ENCODE assay signal across 38 mouse cellular contexts in genomic region chr17:86919729-86920128, GRCm38 (mm10). TPM values are rescaled to one million over a fixed set of nuclear protein-coding genes. Genes with fewer than 3 reads are reported as not detected.
DNase-seq lines count a peak whose midpoint lies in the region; ATAC-seq and TF ChIP-seq lines count a peak whose summit lies in the region.
"Had no signal": no experiment of that assay in that cellular context is flagged by ENCODE, and none has a peak within 500 bp of the region (broad histone marks: within the 10 kb centered on the region; RNA-seq: fewer than 3 reads in every experiment).

No protein-coding gene starts in this region.

- no peaks in the 10 kb centered on the region for H3K9me3 ChIP-seq in intestine, postnatal 0 days (ENCODE audit: control insufficient read depth)
- H3K9me3 ChIP-seq in lung, postnatal 0 days (ENCODE audit: low read length): no peaks in the 10 kb centered on the region
- H3K9me3 ChIP-seq: heart, embryonic 10.5 days; heart, embryonic 15.5 days; liver, embryonic 12.5 days; midbrain, embryonic 13.5 days; neural tube, embryonic 13.5 days had no signal

- no peak overlapping the region for H3K4me3 ChIP-seq in intestine, postnatal 0 days (ENCODE audit: low read depth, low read length)
- H3K4me3 ChIP-seq in lung, postnatal 0 days (ENCODE audit: low read depth, low read length): no peak overlapping the region
- H3K4me3 ChIP-seq: heart, embryonic 10.5 days; heart, embryonic 15.5 days; liver, embryonic 12.5 days; midbrain, embryonic 13.5 days; neural tube, embryonic 13.5 days had no signal

- no peak overlapping the region for H3K4me2 ChIP-seq in intestine, postnatal 0 days (replicated peaks; ENCODE audit: low read depth)
- H3K4me2 ChIP-seq in lung, postnatal 0 days (replicated peaks; ENCODE audit: low read depth, low read length): no peak overlapping the region
- H3K4me2 ChIP-seq: heart, embryonic 15.5 days; liver, embryonic 12.5 days; midbrain, embryonic 13.5 days; neural tube, embryonic 13.5 days had no signal

- ATAC-seq in intestine, postnatal 0 days: peak; percentile 52; the same call in 1 of the 2 replicates
- no peak for ATAC-seq in lung, postnatal 0 days
- ATAC-seq: forebrain, embryonic 14.5 days; liver, embryonic 12.5 days; liver, postnatal 0 days; midbrain, embryonic 13.5 days had no signal

- H3K27ac ChIP-seq in intestine, postnatal 0 days (ENCODE audit: low read depth, low read length): no peak overlapping the region
- H3K27ac ChIP-seq in lung, postnatal 0 days (ENCODE audit: low read length): no peak overlapping the region
- H3K27ac ChIP-seq: heart, embryonic 10.5 days; heart, embryonic 15.5 days; liver, embryonic 12.5 days; macrophage; midbrain, embryonic 13.5 days; neural tube, embryonic 13.5 days had no signal

- WGBS in intestine, postnatal 0 days: 51% methylated on average over 11 of the region's 11 CpGs
- WGBS in lung, postnatal 0 days: 75% methylated on average over 11 of the region's 11 CpGs

- H3K4me1 ChIP-seq in intestine, postnatal 0 days (replicated peaks; ENCODE audit: control insufficient read depth, insufficient read depth, low read length): no peaks in the 10 kb centered on the region
- no peaks in the 10 kb centered on the region for H3K4me1 ChIP-seq in lung, postnatal 0 days (ENCODE audit: insufficient read depth, low read depth, low read length)
- H3K4me1 ChIP-seq: heart, embryonic 15.5 days; liver, embryonic 12.5 days; midbrain, embryonic 13.5 days; neural tube, embryonic 13.5 days had no signal

- DNase-seq in 3T3-L1 (ENCODE audit: low read depth, low spot score) (peak; percentile 69), NIH3T3 (ENCODE audit: low read depth) (peak; percentile 74)
- DNase-seq in adrenal gland, postnatal 25 days: peak; percentile 31
- DNase-seq in lung, adult 18-20 months: no peak
- no peak for DNase-seq in lung, postnatal 0 days (ENCODE audit: low spot score)
- DNase-seq in cerebellum, adult 8-10 months: no peak
- DNase-seq: cerebellum, adult 18-20 months; cerebellum, postnatal 14 days; kidney, adult 2 months; kidney, postnatal 10 days; layer of hippocampus, postnatal 36 days; left cerebral cortex, postnatal 4 days; liver, postnatal 0 days; lung, postnatal 10 days; thymus, adult 18-20 months; thymus, postnatal 25 days had no signal

- H3K36me3 ChIP-seq in intestine, postnatal 0 days (ENCODE audit: control insufficient read depth, insufficient read depth): no peaks in the 10 kb centered on the region
- H3K36me3 ChIP-seq in lung, postnatal 0 days (ENCODE audit: insufficient read depth, low read length): no peaks in the 10 kb centered on the region
- H3K36me3 ChIP-seq: heart, embryonic 10.5 days; heart, embryonic 15.5 days; liver, embryonic 12.5 days; midbrain, embryonic 13.5 days; neural tube, embryonic 13.5 days had no signal

- no peak overlapping the region for H3K9ac ChIP-seq in intestine, postnatal 0 days (ENCODE audit: low read depth, low read length)
- H3K9ac ChIP-seq in lung, postnatal 0 days (replicated peaks; ENCODE audit: low read depth): no peak overlapping the region
- H3K9ac ChIP-seq: heart, embryonic 15.5 days; liver, embryonic 12.5 days; liver, postnatal 0 days; midbrain, embryonic 13.5 days; neural tube, embryonic 13.5 days had no signal

- no peak for TF ChIP-seq EP300 in lung, postnatal 0 days (IDR thresholded peaks at IDR 0.05)

- H3K27me3 ChIP-seq in intestine, postnatal 0 days (replicated peaks; ENCODE audit: control insufficient read depth, insufficient read depth, low read length): no peaks in the 10 kb centered on the region
- no peaks in the 10 kb centered on the region for H3K27me3 ChIP-seq in lung, postnatal 0 days (replicated peaks; ENCODE audit: insufficient read depth, low read length)
- H3K27me3 ChIP-seq: CH12.LX; heart, embryonic 15.5 days; midbrain, embryonic 13.5 days; neural tube, embryonic 13.5 days had no signal

- no peak for TF ChIP-seq CTCF in intestine, postnatal 0 days (IDR thresholded peaks at IDR 0.05; ENCODE audit: low read depth)
- TF ChIP-seq CTCF in lung, postnatal 0 days (IDR thresholded peaks at IDR 0.05): no peak

RNA-seq across cellular contexts. Expression of gene Tmem247, which starts 2.6 kb away (rescaled TPM):
- total RNA-seq in adrenal gland, postnatal 25 days (2021): not detected in 2 replicates
- polyA plus RNA-seq in intestine, postnatal 0 days (2015; fragmentation: Nextera tagmentation; extraction: Ambion mirVana): not detected in 2 replicates
- not detected in 2 replicates for polyA plus RNA-seq in lung, postnatal 0 days (2015; fragmentation: Nextera tagmentation; extraction: Ambion mirVana)
- total RNA-seq: CH12.LX; ES-E14; gastrocnemius, adult 8-10 months; heart, postnatal 25 days; layer of hippocampus, postnatal 36 days; left cerebral cortex, postnatal 4 days; megakaryocyte-erythroid progenitor cell, adult 5-6 weeks had no signal
- polyA plus RNA-seq: brain, embryonic 14.5 days; C2C12; cortical plate, adult 2 months; embryonic facial prominence, embryonic 11.5 days; forebrain, embryonic 14.5 days; heart, embryonic 10.5 days; heart, embryonic 15.5 days; hindbrain, embryonic 11.5 days; kidney, adult 2 months; large intestine, adult 2 months; limb, embryonic 14.5 days; liver, embryonic 12.5 days; liver, postnatal 0 days; macrophage; midbrain, embryonic 13.5 days; neural tube, embryonic 13.5 days; small intestine, adult 2 months; stomach, embryonic 14.5 days had no signal

RNA-seq across cellular contexts. Expression of gene Atp6v1e2, which starts 28.0 kb away (rescaled TPM):
- not detected in 2 replicates for total RNA-seq in adrenal gland, postnatal 25 days (2021)
- polyA plus RNA-seq in intestine, postnatal 0 days (2015; fragmentation: Nextera tagmentation; extraction: Ambion mirVana): not detected in 2 replicates
- not detected in 2 replicates for polyA plus RNA-seq in lung, postnatal 0 days (2015; fragmentation: Nextera tagmentation; extraction: Ambion mirVana)
- total RNA-seq: CH12.LX; ES-E14; gastrocnemius, adult 8-10 months; heart, postnatal 25 days; layer of hippocampus, postnatal 36 days; left cerebral cortex, postnatal 4 days; megakaryocyte-erythroid progenitor cell, adult 5-6 weeks had no signal
- polyA plus RNA-seq: brain, embryonic 14.5 days; C2C12; cortical plate, adult 2 months; embryonic facial prominence, embryonic 11.5 days; forebrain, embryonic 14.5 days; heart, embryonic 10.5 days; hindbrain, embryonic 11.5 days; kidney, adult 2 months; large intestine, adult 2 months; limb, embryonic 14.5 days; liver, embryonic 12.5 days; liver, postnatal 0 days; macrophage; midbrain, embryonic 13.5 days; neural tube, embryonic 13.5 days; small intestine, adult 2 months; stomach, embryonic 14.5 days had no signal

RNA-seq across cellular contexts. Expression of gene Rhoq, which starts 43.2 kb away (rescaled TPM):
- total RNA-seq in adrenal gland, postnatal 25 days (2021): 53.0 and 64.0 TPM in 2 replicates
- 7.3 and 7.6 TPM in 2 replicates for polyA plus RNA-seq in intestine, postnatal 0 days (2015; fragmentation: Nextera tagmentation; extraction: Ambion mirVana)
- polyA plus RNA-seq in lung, postnatal 0 days (2015; fragmentation: Nextera tagmentation; extraction: Ambion mirVana): 10.7 and 11.5 TPM in 2 replicates

Comparison
In these comparisons a context has a peak if more than half of its experiments do, and no peak if none do; other contexts are left out.
1. DNase-seq: peak in 3T3-L1 (single experiment), NIH3T3 (single experiment) and adrenal gland, postnatal 25 days (single experiment); none in lung, adult 18-20 months (0 of 2), lung, postnatal 0 days (single experiment) and cerebellum, adult 8-10 months (single experiment).